Mouse (Mus musculus): ENCODE results near the gene Hectd4.
"Not testable (repeated sequence)": the region's sequence is repeated elsewhere in the genome, so short reads cannot be mapped to it uniquely, and the experiment has no call there.

GRCm38 (mm10) chr5:121330154-121330816 lies 110.3 kb downstream of the Hectd4 start:
- peak; percentile 52; the same call in 1 of the 2 replicates for TF ChIP-seq POLR2A (IDR thresholded peaks at IDR 0.05; ENCODE audit: insufficient read depth, low read depth, low read length)
- TF ChIP-seq EP300 (IDR thresholded peaks at IDR 0.05; ENCODE audit: insufficient read depth, low read depth, low read length) = not testable (repeated sequence)

Data from heart, adult 2 months (tissue).